Comparison of ENCODE assay signal across 23 mouse cellular contexts in the genomic region with DNA sequence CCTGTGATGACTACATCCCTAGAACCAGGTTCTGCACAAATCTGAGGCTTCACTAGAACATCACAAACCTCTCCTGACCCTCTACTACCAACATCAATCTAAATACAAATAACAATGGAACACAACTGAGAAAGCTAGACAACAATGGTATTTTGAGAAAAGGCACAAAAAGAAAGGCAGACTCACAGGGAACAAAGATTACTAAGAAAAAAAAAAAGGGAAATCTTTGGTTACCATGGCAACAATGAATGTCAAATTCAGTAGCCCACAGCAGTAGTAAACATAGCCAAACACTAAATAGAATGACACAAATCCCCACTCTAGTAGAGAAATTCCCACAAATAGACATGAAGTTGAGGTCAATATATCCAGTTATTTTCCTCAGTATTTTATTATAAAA.
"Had no signal": no experiment of that assay in that cellular context is flagged by ENCODE, and none has a peak within 500 bp of the region (broad histone marks: within the 10 kb centered on the region; RNA-seq: fewer than 3 reads in every experiment).

No protein-coding gene starts in this region.

- H3K4me3 ChIP-seq: left cerebral cortex, adult 2 months; limb, embryonic 12.5 days; limb, embryonic 15.5 days; midbrain, embryonic 13.5 days; myocyte; neural tube, embryonic 13.5 days had no signal

- H3K4me1 ChIP-seq: limb, embryonic 15.5 days had no signal

- H3K4me2 ChIP-seq: limb, embryonic 12.5 days; limb, embryonic 15.5 days; liver, embryonic 11.5 days; lung, embryonic 14.5 days; midbrain, embryonic 13.5 days; neural tube, embryonic 13.5 days had no signal

- H3K9me3 ChIP-seq: limb, embryonic 12.5 days; limb, embryonic 15.5 days; midbrain, embryonic 13.5 days; neural tube, embryonic 13.5 days had no signal

- H3K36me3 ChIP-seq: limb, embryonic 12.5 days; limb, embryonic 15.5 days; midbrain, embryonic 13.5 days; neural tube, embryonic 13.5 days had no signal

- H3K27ac ChIP-seq: limb, embryonic 12.5 days; limb, embryonic 15.5 days; liver, embryonic 14.5 days; macrophage; midbrain, embryonic 13.5 days; neural tube, embryonic 13.5 days had no signal

- DNase-seq: kidney, adult 18-20 months; kidney, adult 9 months; kidney, postnatal 14 days; kidney, postnatal 4 days; layer of hippocampus, postnatal 36 days; liver, postnatal 0 days; lung, embryonic 14.5 days; right cerebral cortex, postnatal 25 days; spleen, adult 18-20 months; thymus, adult 2 months; thymus, postnatal 14 days; thymus, postnatal 4 days had no signal

- H3K27me3 ChIP-seq: limb, embryonic 12.5 days; limb, embryonic 15.5 days; midbrain, embryonic 13.5 days; neural tube, embryonic 13.5 days had no signal

- ATAC-seq: intestine, embryonic 16.5 days; liver, postnatal 0 days; lung, postnatal 0 days; midbrain, embryonic 13.5 days had no signal

- H3K9ac ChIP-seq: limb, embryonic 12.5 days; limb, embryonic 15.5 days; liver, embryonic 14.5 days; liver, postnatal 0 days; lung, embryonic 14.5 days; midbrain, embryonic 13.5 days; neural tube, embryonic 13.5 days had no signal
